Mouse (Mus musculus) olfactory bulb, adult 2 months (tissue): ENCODE results near the gene Slco3a1.

Source experiments
- CTCF ChIP-seq: fragments of 200-500 bp; IDR thresholded peaks from 2 replicates; pipeline ENCODE4 v1.5.1; 2012; ENCODE audit warnings: low read depth, mild to moderate bottlenecking, low read length, moderate library complexity; ENCODE audit not compliant: insufficient read depth
- POLR2A ChIP-seq: fragments of 200-500 bp; IDR thresholded peaks from 2 replicates; pipeline ENCODE4 v1.6.1; 2012; ENCODE audit warnings: mild to moderate bottlenecking, low read depth, low read length, moderate library complexity; ENCODE audit not compliant: insufficient read depth

GRCm38 (mm10) chr7:74429252-74429651 is 125.3 kb downstream of the Slco3a1 start:
- TF ChIP-seq CTCF (no peak), POLR2A (no peak)
